Mouse (Mus musculus) liver, adult 2 months (tissue): ENCODE results near the gene Rb1.

Experiments used
- CTCF ChIP-seq: fragments of 200-500 bp; IDR thresholded peaks from 2 replicates; pipeline ENCODE4 v1.5.1; 2011; ENCODE audit warnings: low read depth, low read length, control low read depth
- POLR2A ChIP-seq: fragments of 200-500 bp; IDR thresholded peaks from 2 replicates; pipeline ENCODE4 v1.6.1; 2011; ENCODE audit warnings: low read length, control low read depth; ENCODE audit not compliant: insufficient read depth; ENCODE audit errors: extremely low read depth

GRCm38 (mm10) chr14:73199058-73199457 lies 126.6 kb downstream of the Rb1 start:
- TF ChIP-seq CTCF (no peak), POLR2A (no peak)
